Mouse (Mus musculus) midbrain, embryonic 11.5 days (tissue): ENCODE results near the gene Ptprj. TPM values are rescaled to one million over a fixed set of nuclear protein-coding genes. Genes with fewer than 3 reads are reported as not detected.

ENCODE experiments used
- ATAC-seq: fragments of 200-750 bp; cut with Nextera tagmentation; 2 replicates; pipeline ENCODE4 v1.8.0; 2017; ENCODE audit warnings: moderate TSS enrichment, moderate library complexity; ENCODE audit not compliant: low FRiP score
- DNase-seq: peaks from one replicate; pipeline ENCODE4 v3.0.0; 2015; ENCODE audit warnings: low spot score; ENCODE audit errors: missing footprints
- H3K27ac ChIP-seq: fragments of 300-500 bp; sonication (generic); 2 replicates; pipeline ENCODE4 v1.5.1; 2014; ENCODE audit warnings: low read depth, low read length
- H3K27me3 ChIP-seq: fragments of 300-500 bp; sonication (generic); 2 replicates; pipeline ENCODE4 v1.6.1; 2014; ENCODE audit warnings: mild to moderate bottlenecking, low read length, moderate library complexity, mixed read lengths; ENCODE audit not compliant: control insufficient read depth, insufficient read depth
- H3K36me3 ChIP-seq: fragments of 300-500 bp; sonication (generic); 2 replicates; pipeline ENCODE4 v1.6.1; 2014; ENCODE audit warnings: mild to moderate bottlenecking, low read length, moderate library complexity, mixed read lengths; ENCODE audit not compliant: control insufficient read depth, insufficient read depth
- H3K4me1 ChIP-seq: fragments of 300-500 bp; sonication (generic); 2 replicates; pipeline ENCODE4 v1.6.1; 2014; ENCODE audit warnings: low read length; ENCODE audit not compliant: control insufficient read depth, insufficient read depth
- H3K4me2 ChIP-seq: fragments of 300-500 bp; sonication (generic); 2 replicates; pipeline ENCODE4 v1.6.1; 2014; ENCODE audit warnings: mild to moderate bottlenecking, moderate library complexity
- H3K4me3 ChIP-seq: fragments of 300-500 bp; sonication (generic); 2 replicates; pipeline ENCODE4 v1.5.1; 2014; ENCODE audit warnings: low read depth, low read length
- H3K9ac ChIP-seq: fragments of 300-500 bp; sonication (generic); 2 replicates; pipeline ENCODE4 v1.6.1; 2014; ENCODE audit warnings: low read length
- H3K9me3 ChIP-seq: fragments of 300-500 bp; sonication (generic); 2 replicates; pipeline ENCODE4 v1.6.1; 2016; ENCODE audit warnings: low read length; ENCODE audit not compliant: control insufficient read depth
- WGBS: fragments of 180-500 bp; shearing (Covaris S2); extraction: QIAGEN DNeasy Blood & Tissue Kit; methylation state at CpG from one replicate; pipeline ENCODE4 v1.1.7; 2014; 5-methylcytosine and 5-hydroxymethylcytosine counted together
- polyA plus RNA-seq: library from polyadenylated mRNA; unstranded; fragments of >200 nt; fragmentation: Nextera tagmentation; extraction: Ambion mirVana; gene quantifications from 2 replicates; pipeline ENCODE4 v1.2.1, GENCODE M21; 2014

The Ptprj gene
- polyA plus RNA-seq, 1 experiment from 2014 or later: 2.9 TPM

DNA sequence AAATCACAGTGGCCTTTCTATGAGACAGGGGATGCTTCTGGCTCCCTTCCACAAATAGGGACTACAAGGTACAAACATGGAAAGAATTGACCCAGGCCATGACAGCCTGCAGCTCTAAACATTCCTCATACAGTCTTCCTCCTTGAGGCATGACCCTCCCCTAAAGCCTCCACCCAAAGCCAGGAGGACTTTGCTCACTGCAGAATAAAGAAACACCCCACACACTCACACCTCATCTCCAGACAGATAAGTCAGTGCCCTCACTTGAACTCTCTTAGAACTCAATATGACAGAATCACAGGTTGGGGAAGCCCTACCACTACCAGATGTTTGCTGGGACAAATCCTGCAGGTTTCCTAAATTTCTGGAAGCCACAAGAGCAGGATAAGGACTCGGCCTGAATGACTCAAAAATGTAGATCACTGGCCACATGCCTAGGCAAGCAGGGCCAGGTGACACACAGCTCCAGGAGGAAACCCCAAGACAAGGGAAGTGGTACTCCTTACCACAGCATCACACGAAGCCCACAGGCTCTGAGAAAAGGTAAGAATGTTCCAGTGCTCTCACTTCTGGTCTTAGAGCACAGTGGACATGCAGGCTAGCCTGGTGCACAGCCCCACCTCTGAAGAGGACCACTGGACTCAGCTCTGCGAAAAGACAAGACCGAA lies 84.3 kb downstream of the Ptprj start:
- Histone ChIP-seq H3K4me1 (no peaks in the 10 kb centered on the region), H3K9me3 (no peaks in the 10 kb centered on the region), H3K4me2 (no peak overlapping the region), H3K9ac (no peak overlapping the region), H3K4me3 (no peak overlapping the region), H3K36me3 (no peaks in the 10 kb centered on the region), H3K27me3 (no peaks in the 10 kb centered on the region), H3K27ac (no peak overlapping the region)
- DNase-seq (no peak), ATAC-seq (no peak)
- WGBS: 87% methylated on average over 4 of the region's 4 CpGs

DNA sequence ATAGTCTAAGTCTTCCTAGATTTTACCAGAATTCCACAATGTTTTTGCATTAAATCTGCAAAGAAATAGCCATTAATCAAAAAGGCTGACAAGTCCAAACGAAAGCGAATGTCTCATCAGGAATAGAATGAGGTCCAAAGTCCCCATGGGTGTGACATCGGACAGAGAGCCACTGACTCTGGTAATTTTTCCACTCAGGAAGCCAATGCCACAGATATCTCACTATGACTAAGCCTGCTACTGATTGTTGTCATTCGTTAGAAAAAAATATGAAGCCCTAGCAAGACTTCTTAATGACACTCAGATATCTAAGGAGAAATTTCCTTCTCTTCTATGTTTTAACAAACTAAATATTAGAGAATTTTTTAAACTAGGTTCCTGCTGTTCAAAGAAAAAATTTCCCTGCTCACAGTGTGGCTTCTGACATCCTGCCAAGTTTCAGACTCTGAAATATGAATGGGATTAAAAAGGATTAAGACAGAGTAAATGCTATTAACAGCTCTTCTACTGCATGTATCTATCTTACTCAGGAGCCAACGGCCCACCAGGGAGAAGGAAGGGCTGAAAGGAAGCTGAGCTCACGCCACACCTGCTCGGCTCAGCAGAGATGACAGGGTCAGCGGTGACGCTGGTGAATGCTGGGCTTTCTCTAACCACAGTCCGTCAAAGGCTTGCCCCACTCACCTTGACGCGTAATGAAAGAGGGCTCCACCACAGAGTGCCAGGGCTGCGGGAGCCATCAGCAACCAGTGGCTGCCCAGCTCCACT lies 90.0 kb downstream of the Ptprj start:
- Histone ChIP-seq H3K4me1 (peaks cover 9% of the 10 kb centered on the region), H3K9ac (no peak overlapping the region), H3K9me3 (no peaks in the 10 kb centered on the region), H3K27me3 (no peaks in the 10 kb centered on the region), H3K4me2 (no peak overlapping the region), H3K4me3 (no peak overlapping the region), H3K36me3 (no peaks in the 10 kb centered on the region), H3K27ac (no peak overlapping the region)
- WGBS: 48% methylated on average over 13 of the region's 13 CpGs
- DNase-seq (no peak), ATAC-seq (peak; percentile 49; the same call in 1 of the 2 replicates)

DNA sequence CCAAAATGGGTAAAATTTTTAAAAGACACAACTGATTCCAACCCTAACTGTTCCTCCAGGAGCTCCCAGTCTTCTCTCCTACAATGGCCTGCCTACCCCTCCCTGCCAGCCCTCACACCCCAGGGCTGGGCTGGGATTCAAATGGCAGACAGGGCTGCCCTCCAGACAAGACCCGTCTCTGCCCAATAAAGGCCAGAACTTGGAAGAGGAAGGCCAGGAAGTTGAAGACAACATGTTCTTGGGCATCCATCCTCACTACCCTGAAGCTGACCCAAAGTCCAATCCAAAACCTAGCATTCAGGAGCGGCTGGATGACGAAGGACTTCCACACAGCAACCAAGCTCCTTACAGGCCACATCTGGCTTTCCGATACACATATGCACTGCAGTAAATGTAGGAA lies 90.6 kb downstream of the Ptprj start:
- Histone ChIP-seq H3K36me3 (no peaks in the 10 kb centered on the region), H3K4me3 (no peak overlapping the region), H3K4me1 (peaks cover 9% of the 10 kb centered on the region), H3K9me3 (no peaks in the 10 kb centered on the region), H3K27me3 (no peaks in the 10 kb centered on the region), H3K27ac (no peak overlapping the region; the same call in 1 of the 2 replicates), H3K4me2 (no peak overlapping the region), H3K9ac (no peak overlapping the region)
- 62% methylated on average over 4 of the region's 4 CpGs for WGBS
- DNase-seq (no peak), ATAC-seq (0 out of 2 replicates have a peak, but pooled peaks have one; percentile 35)

DNA sequence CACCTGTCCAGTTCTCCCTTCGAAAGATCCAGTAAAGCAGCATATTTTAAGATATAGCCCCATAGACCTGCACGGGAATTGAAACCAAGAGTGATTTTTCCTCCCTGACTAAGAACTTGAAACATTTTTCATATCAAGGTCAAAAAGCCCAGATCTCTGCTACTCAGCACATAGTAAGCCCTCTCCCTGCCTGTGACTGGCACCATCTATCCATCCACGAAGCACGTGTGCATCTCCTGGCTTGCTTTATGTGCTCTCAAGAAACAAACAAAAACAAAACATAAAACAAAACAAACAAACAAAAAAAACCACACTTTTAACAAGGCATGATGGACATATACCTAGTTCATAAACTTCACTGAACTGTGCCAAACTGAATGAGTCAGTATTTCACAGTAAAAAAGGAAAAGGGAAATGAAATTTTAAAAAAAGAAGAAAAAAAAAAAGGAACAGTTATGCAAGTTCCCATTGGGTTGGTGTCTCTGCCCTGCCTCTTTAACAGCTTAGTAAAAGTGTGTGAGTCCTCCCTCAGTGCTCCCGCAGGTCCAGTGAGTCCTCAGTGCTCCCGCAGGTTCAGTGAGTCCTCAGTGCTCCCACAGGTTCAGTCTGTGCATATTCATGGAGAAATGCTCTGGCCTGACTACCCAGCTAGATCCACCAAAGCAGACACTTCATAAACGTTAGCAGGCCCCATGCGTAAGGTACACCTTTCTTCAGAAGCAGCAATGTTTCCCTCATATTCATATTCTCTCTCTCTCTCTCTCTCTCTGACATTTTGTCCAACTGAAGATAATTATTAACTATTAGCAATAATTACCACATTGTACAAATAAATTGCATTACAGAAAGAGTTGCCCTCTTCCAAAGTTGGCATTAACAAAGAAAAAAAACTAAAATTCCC lies 91.5 kb downstream of the Ptprj start:
- Histone ChIP-seq H3K36me3 (no peaks in the 10 kb centered on the region), H3K27ac (no peak overlapping the region), H3K9ac (no peak overlapping the region), H3K4me2 (no peak overlapping the region), H3K9me3 (no peaks in the 10 kb centered on the region), H3K4me1 (peaks cover 9% of the 10 kb centered on the region), H3K27me3 (no peaks in the 10 kb centered on the region), H3K4me3 (no peak overlapping the region)
- WGBS: 87% methylated on average over 8 of the region's 8 CpGs
- ATAC-seq (no peak), DNase-seq (no peak)

DNA sequence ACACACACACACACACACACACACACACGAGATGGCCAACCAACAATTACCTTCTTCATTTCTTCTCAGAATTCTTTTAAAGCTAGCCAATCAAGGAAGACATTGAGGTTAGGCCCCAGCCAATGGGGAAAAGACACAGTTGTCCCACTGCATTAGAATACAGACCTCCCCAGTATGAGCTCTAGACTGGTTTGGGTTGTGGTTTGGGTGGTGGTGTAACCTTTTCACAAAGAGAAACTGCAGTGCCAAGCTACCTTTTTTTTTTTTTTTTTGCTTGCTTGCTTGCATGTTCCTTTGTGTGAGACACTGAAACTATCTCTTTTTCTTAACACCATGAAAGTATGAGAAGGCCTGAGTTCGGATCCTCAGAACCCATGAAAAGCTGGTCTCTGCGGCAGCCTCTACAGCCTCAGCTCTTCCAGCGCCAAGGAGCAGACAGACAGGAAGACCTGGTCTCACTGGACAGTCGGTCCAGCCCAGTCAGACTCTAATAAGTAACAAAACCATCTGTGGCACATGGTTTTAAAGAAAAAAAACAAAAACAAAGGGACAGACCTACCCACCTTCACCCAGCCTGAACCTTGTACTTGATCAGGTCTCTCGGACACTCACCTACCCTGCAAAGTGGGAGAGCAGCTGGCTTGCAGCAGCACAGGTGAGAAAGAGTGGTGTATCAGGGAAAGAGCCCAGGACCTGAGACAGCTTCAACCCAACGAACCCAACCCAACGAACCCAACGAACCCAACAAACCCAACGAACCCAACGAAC lies 92.8 kb downstream of the Ptprj start:
- DNase-seq (no peak), ATAC-seq (no peak)
- Histone ChIP-seq H3K9me3 (no peaks in the 10 kb centered on the region), H3K4me1 (peaks cover 9% of the 10 kb centered on the region), H3K4me3 (no peak overlapping the region), H3K27ac (no peak overlapping the region), H3K36me3 (no peaks in the 10 kb centered on the region), H3K4me2 (no peak overlapping the region), H3K27me3 (no peaks in the 10 kb centered on the region), H3K9ac (no peak overlapping the region)
- WGBS: 95% methylated on average over 11 of the region's 11 CpGs

DNA sequence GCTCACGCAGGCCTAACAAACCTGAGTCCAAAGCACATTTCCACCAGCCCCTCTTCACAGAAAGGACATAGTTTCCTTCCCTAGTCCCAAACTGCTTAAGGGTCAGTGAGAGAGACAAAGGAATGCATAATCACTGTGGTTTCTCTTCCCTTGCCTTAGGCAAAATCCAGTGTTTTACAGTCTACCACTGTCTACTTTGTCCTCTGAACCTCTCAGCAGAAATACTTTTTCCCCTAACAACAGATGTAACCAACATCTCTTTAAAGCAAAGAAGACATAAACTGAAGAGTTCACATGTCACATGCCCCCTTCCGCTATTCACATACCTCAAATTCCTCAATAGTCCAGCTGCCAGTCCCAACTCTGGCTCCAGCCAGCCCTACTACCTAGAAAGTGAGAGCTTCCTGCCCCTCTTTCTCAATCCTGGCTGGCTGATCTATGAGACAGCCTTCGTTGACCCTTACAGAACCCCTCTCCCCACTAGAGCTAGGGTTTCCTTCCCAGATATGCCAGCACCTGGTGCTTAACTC lies 94.2 kb downstream of the Ptprj start:
- no peaks in the 10 kb centered on the region for H3K27me3 ChIP-seq
- WGBS: 81% methylated on average over 3 of the region's 3 CpGs
- no peak overlapping the region for H3K4me3 ChIP-seq
- no peak overlapping the region for H3K9ac ChIP-seq
- H3K4me1 ChIP-seq: peaks cover 9% of the 10 kb centered on the region
- H3K4me2 ChIP-seq: no peak overlapping the region
- no peak overlapping the region for H3K27ac ChIP-seq
- H3K36me3 ChIP-seq: no peaks in the 10 kb centered on the region
- H3K9me3 ChIP-seq: no peaks in the 10 kb centered on the region
- ATAC-seq (no peak), DNase-seq (no peak)

DNA sequence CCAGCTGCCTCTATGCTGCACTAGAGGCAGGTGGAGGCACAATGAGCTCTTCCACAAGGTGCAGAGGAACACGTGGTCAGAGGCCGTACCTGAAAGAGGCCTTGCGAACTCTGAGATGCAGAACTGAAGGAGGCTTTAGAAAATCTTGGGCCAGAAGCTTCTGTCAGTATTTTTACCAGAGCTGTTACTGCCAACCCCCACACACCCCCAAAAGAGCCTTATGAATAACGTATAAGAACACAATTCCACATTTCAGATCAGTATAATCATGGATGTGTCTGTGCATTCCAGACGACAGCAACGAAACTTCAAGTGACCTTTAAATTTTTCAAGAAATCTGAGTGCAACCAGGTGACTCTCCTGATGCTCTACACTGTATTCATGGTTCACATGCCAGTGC lies 98.9 kb downstream of the Ptprj start:
- Histone ChIP-seq H3K9me3 (no peaks in the 10 kb centered on the region), H3K9ac (no peak overlapping the region), H3K4me2 (no peak overlapping the region), H3K4me1 (no peaks in the 10 kb centered on the region; the same call in 1 of the 2 replicates), H3K27ac (no peak overlapping the region), H3K27me3 (no peaks in the 10 kb centered on the region), H3K4me3 (no peak overlapping the region), H3K36me3 (no peaks in the 10 kb centered on the region)
- DNase-seq (no peak), ATAC-seq (no peak)
- 89% methylated on average over 6 of the region's 6 CpGs for WGBS

DNA sequence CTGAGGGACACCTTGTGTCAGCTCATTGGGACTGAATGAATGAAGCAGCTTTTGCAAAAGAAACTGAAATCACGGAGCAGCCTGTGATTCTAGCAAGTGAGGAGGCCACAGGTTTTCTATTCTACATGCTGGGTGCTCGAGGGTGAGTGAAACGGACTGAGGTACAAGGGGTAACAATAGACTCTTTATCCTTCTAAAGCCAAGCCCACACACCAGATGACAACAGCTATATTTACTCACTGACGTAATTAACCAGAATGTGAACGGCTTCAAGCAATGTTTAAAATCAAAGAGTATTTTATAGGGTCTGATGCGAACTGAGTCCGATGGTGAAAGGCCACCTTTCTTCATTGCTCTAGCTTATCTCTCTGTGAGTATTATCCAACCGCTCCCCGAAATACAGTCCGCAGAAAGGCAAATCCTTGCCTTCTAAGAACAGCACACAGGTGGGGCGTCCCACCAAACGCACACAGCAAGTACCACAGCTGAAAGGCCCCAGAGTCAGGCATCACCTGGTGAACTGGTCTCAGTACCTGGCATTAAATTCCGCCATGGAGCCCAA lies 99.6 kb downstream of the Ptprj start:
- no peak overlapping the region for H3K4me3 ChIP-seq
- H3K27me3 ChIP-seq: no peaks in the 10 kb centered on the region
- H3K4me2 ChIP-seq: no peak overlapping the region
- DNase-seq (no peak), ATAC-seq (no peak)
- no peaks in the 10 kb centered on the region for H3K36me3 ChIP-seq
- no peaks in the 10 kb centered on the region for H3K9me3 ChIP-seq
- no peaks in the 10 kb centered on the region; the same call in 1 of the 2 replicates for H3K4me1 ChIP-seq
- H3K9ac ChIP-seq: no peak overlapping the region
- no peak overlapping the region for H3K27ac ChIP-seq
- 81% methylated on average over 13 of the region's 13 CpGs for WGBS
